Mouse (Mus musculus) kidney, embryonic 14.5 days (tissue): ENCODE measurements around the gene Vstm5. TPM values are rescaled to one million over a fixed set of nuclear protein-coding genes. Genes with fewer than 3 reads are reported as not detected.

Source experiments
- ATAC-seq: fragments of 200-750 bp; cut with Nextera tagmentation; 2 replicates; pipeline ENCODE4 v1.8.0; 2017; ENCODE audit warnings: moderate number of reproducible peaks, mild to moderate bottlenecking, moderate TSS enrichment, moderate library complexity; ENCODE audit not compliant: low FRiP score, low TSS enrichment
- H3K27ac ChIP-seq: fragments of 300-500 bp; sonication (generic); 2 replicates; pipeline ENCODE4 v1.5.1; 2014; ENCODE audit warnings: low read depth, mild to moderate bottlenecking, low read length, moderate library complexity, mixed read lengths
- H3K27me3 ChIP-seq: fragments of 300-500 bp; sonication (generic); 2 replicates; pipeline ENCODE4 v1.6.1; 2014; ENCODE audit warnings: mild to moderate bottlenecking, low read length; ENCODE audit not compliant: control insufficient read depth, insufficient read depth
- H3K36me3 ChIP-seq: fragments of 300-500 bp; sonication (generic); 2 replicates; pipeline ENCODE4 v1.6.1; 2014; ENCODE audit warnings: low read length, mixed read lengths; ENCODE audit not compliant: control insufficient read depth, insufficient read depth
- H3K4me1 ChIP-seq: fragments of 300-500 bp; sonication (generic); 2 replicates; pipeline ENCODE4 v1.6.1; 2014; ENCODE audit warnings: low read length, mixed read lengths; ENCODE audit not compliant: control insufficient read depth, insufficient read depth
- H3K4me2 ChIP-seq: fragments of 300-500 bp; sonication (generic); replicated peaks from 2 replicates; pipeline ENCODE4 v1.6.1; 2014; ENCODE audit warnings: low read depth, mild to moderate bottlenecking, low read length
- H3K4me3 ChIP-seq: fragments of 300-500 bp; sonication (generic); 2 replicates; pipeline ENCODE4 v1.5.1; 2014; ENCODE audit warnings: mild to moderate bottlenecking, low read length
- H3K9ac ChIP-seq: fragments of 300-500 bp; sonication (generic); 2 replicates; pipeline ENCODE4 v1.6.1; 2014; ENCODE audit warnings: low read depth, mild to moderate bottlenecking, low read length, moderate library complexity
- H3K9me3 ChIP-seq: fragments of 300-500 bp; sonication (generic); 2 replicates; pipeline ENCODE4 v1.6.1; 2016; ENCODE audit warnings: low read length; ENCODE audit not compliant: control insufficient read depth
- WGBS: fragments of 180-500 bp; shearing (Covaris S2); extraction: QIAGEN DNeasy Blood & Tissue Kit; methylation state at CpG from one replicate; pipeline ENCODE4 v1.1.7; 2014; 5-methylcytosine and 5-hydroxymethylcytosine counted together
- polyA plus RNA-seq: library from polyadenylated mRNA; unstranded; fragments of >200 nt; fragmentation: Nextera tagmentation; extraction: Ambion mirVana; gene quantifications from 2 replicates; pipeline ENCODE4 v1.2.1, GENCODE M21; 2014

Gene Vstm5
- polyA plus RNA-seq, 1 experiment from 2014 or later: 5.6 TPM

- Histone ChIP-seq H3K27ac (peak overlapping the region; percentile 91), H3K4me2 (peak overlapping the region; percentile 61), H3K36me3 (peaks cover 22% of the 10 kb centered on the region), H3K4me1 (0 out of 2 replicates have a peak, but pooled peaks cover 10% of the 10 kb centered on the region), H3K9me3 (no peaks in the 10 kb centered on the region), H3K27me3 (no peaks in the 10 kb centered on the region), H3K9ac (peak overlapping the region; percentile 97), H3K4me3 (peak overlapping the region; percentile 96)
- WGBS: 9% methylated on average over 19 of the region's 19 CpGs
- ATAC-seq: no peak; the same call in 1 of the 2 replicates
Observed at GRCm38 (mm10) chr9:15279139-15279648, 40.3 kb downstream of the Vstm5 start.

- WGBS: 1% methylated on average over 57 of the region's 57 CpGs
- Histone ChIP-seq H3K27ac (peak within 1 kb of the TSS; percentile 91), H3K9me3 (no peaks in the 10 kb centered on the region)
Observed at GRCm38 (mm10) chr9:15279649-15280490, 41.0 kb downstream of the Vstm5 start, which contains the start of gene Med17. Med17 (minus strand) TSS chr9:15279931.

GRCm38 (mm10) chr9:15280491-15280879, 41.6 kb downstream of the Vstm5 start:
- Histone ChIP-seq H3K27ac (0 out of 2 replicates have a peak overlapping the region, but pooled peaks have one; percentile 15), H3K36me3 (peaks cover 9% of the 10 kb centered on the region), H3K4me1 (0 out of 2 replicates have a peak, but pooled peaks cover 10% of the 10 kb centered on the region), H3K27me3 (no peaks in the 10 kb centered on the region), H3K9me3 (no peaks in the 10 kb centered on the region), H3K9ac (peak overlapping the region; percentile 97), H3K4me2 (peak overlapping the region; percentile 57), H3K4me3 (peak overlapping the region; percentile 96)
- ATAC-seq: peak; percentile 25; the same call in 1 of the 2 replicates
- WGBS: 48% methylated on average over 5 of the region's 5 CpGs

More at GRCm38 (mm10) chr9:15279649-15280490, 41.0 kb downstream of the Vstm5 start, which contains the start of gene Med17:
- H3K27me3 ChIP-seq: no peaks in the 10 kb centered on the region
- H3K4me2 ChIP-seq: peak within 1 kb of the TSS; percentile 61
- H3K4me3 ChIP-seq: peak within 1 kb of the TSS; percentile 96
- H3K9ac ChIP-seq: peak within 1 kb of the TSS; percentile 97
- 0 out of 2 replicates have a peak, but pooled peaks cover 10% of the 10 kb centered on the region for H3K4me1 ChIP-seq
- peak; percentile 97 for ATAC-seq
- H3K36me3 ChIP-seq: peaks cover 15% of the 10 kb centered on the region

GRCm38 (mm10) chr9:15285443-15285842, 46.6 kb downstream of the Vstm5 start:
- 66% methylated on average over 3 of the region's 3 CpGs for WGBS

GRCm38 (mm10) chr9:15287846-15288245, 49.0 kb downstream of the Vstm5 start:
- Histone ChIP-seq H3K27me3 (no peaks in the 10 kb centered on the region), H3K36me3 (peaks cover 3% of the 10 kb centered on the region; the same call in 1 of the 2 replicates), H3K27ac (no peak overlapping the region), H3K9ac (no peak overlapping the region), H3K4me1 (no peaks in the 10 kb centered on the region), H3K4me2 (no peak overlapping the region), H3K4me3 (no peak overlapping the region), H3K9me3 (no peaks in the 10 kb centered on the region)
- no peak for ATAC-seq
- WGBS: 65% methylated on average over 6 of the region's 6 CpGs

More at GRCm38 (mm10) chr9:15285443-15285842, 46.6 kb downstream of the Vstm5 start:
- Histone ChIP-seq H3K4me2 (no peak overlapping the region), H3K27ac (no peak overlapping the region), H3K4me3 (no peak overlapping the region), H3K9ac (no peak overlapping the region), H3K36me3 (no peaks in the 10 kb centered on the region; the same call in 1 of the 2 replicates), H3K9me3 (no peaks in the 10 kb centered on the region), H3K4me1 (0 out of 2 replicates have a peak, but pooled peaks cover 4% of the 10 kb centered on the region), H3K27me3 (no peaks in the 10 kb centered on the region)
- no peak for ATAC-seq

- Histone ChIP-seq H3K9me3 (no peaks in the 10 kb centered on the region), H3K27ac (no peak overlapping the region), H3K27me3 (no peaks in the 10 kb centered on the region), H3K4me2 (no peak overlapping the region), H3K4me3 (no peak overlapping the region), H3K9ac (no peak overlapping the region), H3K4me1 (no peaks in the 10 kb centered on the region), H3K36me3 (peaks cover 3% of the 10 kb centered on the region; the same call in 1 of the 2 replicates)
- WGBS: 86% methylated on average over 3 of the region's 3 CpGs
- ATAC-seq: no peak
Observed at GRCm38 (mm10) chr9:15288402-15288801, 49.6 kb downstream of the Vstm5 start.

- Histone ChIP-seq H3K27me3 (no peaks in the 10 kb centered on the region), H3K9ac (no peak overlapping the region), H3K27ac (no peak overlapping the region), H3K9me3 (no peaks in the 10 kb centered on the region), H3K4me3 (no peak overlapping the region), H3K4me1 (no peaks in the 10 kb centered on the region), H3K36me3 (peaks cover 3% of the 10 kb centered on the region; the same call in 1 of the 2 replicates), H3K4me2 (no peak overlapping the region)
- WGBS: 83% methylated on average over 6 of the region's 6 CpGs
- ATAC-seq: no peak
Observed at GRCm38 (mm10) chr9:15289251-15289650, 50.4 kb downstream of the Vstm5 start.

GRCm38 (mm10) chr9:15297112-15297511, 58.3 kb downstream of the Vstm5 start:
- H3K4me1 ChIP-seq: peaks cover 6% of the 10 kb centered on the region; the same call in 1 of the 2 replicates
- no peak overlapping the region for H3K9ac ChIP-seq
- no peak overlapping the region; the same call in 1 of the 2 replicates for H3K27ac ChIP-seq
- H3K27me3 ChIP-seq: no peaks in the 10 kb centered on the region
- no peak overlapping the region for H3K4me3 ChIP-seq
- peaks cover 3% of the 10 kb centered on the region; the same call in 1 of the 2 replicates for H3K36me3 ChIP-seq
- 76% methylated on average over 7 of the region's 7 CpGs for WGBS
- no peaks in the 10 kb centered on the region for H3K9me3 ChIP-seq
- no peak overlapping the region for H3K4me2 ChIP-seq
- peak; percentile 25; the same call in 1 of the 2 replicates for ATAC-seq
